Mouse (Mus musculus) embryonic facial prominence, embryonic 15.5 days (tissue): ENCODE measurements around the gene Cck. TPM values are rescaled to one million over a fixed set of nuclear protein-coding genes. Genes with fewer than 3 reads are reported as not detected.

Experiments
- ATAC-seq: fragments of 200-750 bp; cut with Nextera tagmentation; 2 replicates; pipeline ENCODE4 v1.8.0; 2017; ENCODE audit warnings: low read depth, moderate TSS enrichment; ENCODE audit not compliant: insufficient number of reproducible peaks, low FRiP score, low TSS enrichment
- H3K27ac ChIP-seq: fragments of 300-500 bp; sonication (generic); replicated peaks from 2 replicates; pipeline ENCODE4 v1.5.1; 2015; ENCODE audit warnings: mild to moderate bottlenecking, inconsistent platforms
- H3K27me3 ChIP-seq: fragments of 300-500 bp; sonication (generic); 2 replicates; pipeline ENCODE4 v1.6.1; 2015; ENCODE audit warnings: inconsistent platforms
- H3K36me3 ChIP-seq: fragments of 300-500 bp; sonication (generic); 2 replicates; pipeline ENCODE4 v1.6.1; 2015; ENCODE audit warnings: mild to moderate bottlenecking, inconsistent platforms
- H3K4me1 ChIP-seq: fragments of 300-500 bp; sonication (generic); 2 replicates; pipeline ENCODE4 v1.6.1; 2015; ENCODE audit warnings: inconsistent platforms
- H3K4me2 ChIP-seq: fragments of 300-500 bp; sonication (generic); replicated peaks from 2 replicates; pipeline ENCODE4 v1.6.1; 2015; ENCODE audit warnings: mild to moderate bottlenecking, inconsistent platforms
- H3K4me3 ChIP-seq: fragments of 300-500 bp; sonication (generic); replicated peaks from 2 replicates; pipeline ENCODE4 v1.5.1; 2015; ENCODE audit warnings: mild to moderate bottlenecking, inconsistent platforms
- H3K9ac ChIP-seq: fragments of 300-500 bp; sonication (generic); 2 replicates; pipeline ENCODE4 v1.6.1; 2015; ENCODE audit warnings: inconsistent platforms
- H3K9me3 ChIP-seq: fragments of 300-500 bp; sonication (generic); replicated peaks from 2 replicates; pipeline ENCODE4 v1.6.1; 2016; ENCODE audit warnings: inconsistent platforms
- WGBS: fragments of 180-500 bp; shearing (Covaris S2); methylation state at CpG from one replicate; pipeline ENCODE4 v1.1.7; 2015; 5-methylcytosine and 5-hydroxymethylcytosine counted together
- polyA plus RNA-seq: library from polyadenylated mRNA; unstranded; fragments of >200 nt; fragmentation: Nextera tagmentation; extraction: Ambion mirVana; gene quantifications from 2 replicates; pipeline ENCODE4 v1.2.1, GENCODE M21; 2015

The Cck gene
- polyA plus RNA-seq: 2.3 TPM in 2 replicates

DNA sequence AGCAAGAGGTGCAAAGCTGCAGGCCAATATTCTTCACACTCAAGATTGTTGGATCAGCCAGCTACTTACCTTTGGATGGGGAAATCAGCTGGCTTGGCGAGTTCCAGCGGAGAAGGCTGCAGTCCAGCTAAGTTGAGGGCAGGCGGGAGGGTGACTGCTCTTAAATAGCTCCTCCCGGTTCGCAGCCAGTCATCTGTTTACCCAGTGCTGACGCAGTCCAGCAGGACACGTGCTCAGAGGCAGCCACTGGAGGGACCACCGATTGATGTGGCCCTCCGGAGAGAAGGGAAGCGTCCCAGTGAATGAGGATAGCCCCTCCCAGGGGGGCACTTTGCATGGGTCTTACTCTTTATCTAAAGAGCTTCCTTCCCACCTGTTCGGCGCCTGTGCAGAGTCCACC lies at the start of gene Cck:
TSS of gene Cck (minus strand) at position 166 of the 400 bp plus-strand sequence.
- no peak within 1 kb of the TSS for H3K9ac ChIP-seq
- no peak for ATAC-seq

GRCm38 (mm10) chr9:121541530-121541929 lies 46.0 kb upstream of the Cck start:
- Histone ChIP-seq H3K4me2 (no peak overlapping the region), H3K36me3 (no peaks in the 10 kb centered on the region), H3K4me3 (no peak overlapping the region), H3K4me1 (no peaks in the 10 kb centered on the region), H3K9me3 (no peaks in the 10 kb centered on the region), H3K27me3 (no peaks in the 10 kb centered on the region), H3K27ac (no peak overlapping the region), H3K9ac (no peak overlapping the region)
- ATAC-seq: no peak

More for the DNA sequence above, at the start of gene Cck:
- 3% methylated on average over 12 of the region's 12 CpGs for WGBS
- Histone ChIP-seq H3K27ac (no peak within 1 kb of the TSS), H3K9me3 (no peaks in the 10 kb centered on the region), H3K27me3 (peaks cover 60% of the 10 kb centered on the region), H3K4me1 (peaks cover 10% of the 10 kb centered on the region; the same call in 1 of the 2 replicates), H3K36me3 (no peaks in the 10 kb centered on the region), H3K4me3 (peak within 1 kb of the TSS; percentile 27; the same call in 1 of the 2 replicates), H3K4me2 (peak within 1 kb of the TSS; percentile 49)

DNA sequence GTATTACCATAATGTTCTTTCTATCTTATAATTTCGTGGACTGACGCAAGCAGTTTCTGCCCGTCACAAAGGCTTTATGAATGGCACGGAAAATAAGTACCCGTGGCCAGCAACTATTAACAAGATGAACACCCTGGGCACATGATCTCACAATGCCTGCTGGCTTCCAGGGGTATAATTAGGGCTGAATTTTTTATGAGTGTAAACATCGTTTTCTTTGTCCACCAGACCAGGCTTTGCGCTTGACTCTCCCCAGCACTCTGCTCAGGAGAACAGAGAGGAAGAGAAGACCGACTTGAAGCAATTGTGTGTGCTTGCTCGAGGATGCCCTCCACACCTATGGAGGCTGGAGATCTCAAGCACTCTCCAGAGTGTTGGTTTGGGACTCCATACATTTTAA lies 37.1 kb upstream of the Cck start:
- Histone ChIP-seq H3K9ac (no peak overlapping the region), H3K4me1 (no peaks in the 10 kb centered on the region), H3K4me2 (no peak overlapping the region), H3K27me3 (no peaks in the 10 kb centered on the region), H3K36me3 (no peaks in the 10 kb centered on the region), H3K27ac (no peak overlapping the region), H3K9me3 (no peaks in the 10 kb centered on the region), H3K4me3 (no peak overlapping the region)
- 69% methylated on average over 9 of the region's 9 CpGs for WGBS
- no peak for ATAC-seq

GRCm38 (mm10) chr9:121528605-121529357 lies 33.3 kb upstream of the Cck start:
- Histone ChIP-seq H3K9me3 (no peaks in the 10 kb centered on the region), H3K4me2 (no peak overlapping the region)
- 61% methylated on average over 8 of the region's 8 CpGs for WGBS

DNA sequence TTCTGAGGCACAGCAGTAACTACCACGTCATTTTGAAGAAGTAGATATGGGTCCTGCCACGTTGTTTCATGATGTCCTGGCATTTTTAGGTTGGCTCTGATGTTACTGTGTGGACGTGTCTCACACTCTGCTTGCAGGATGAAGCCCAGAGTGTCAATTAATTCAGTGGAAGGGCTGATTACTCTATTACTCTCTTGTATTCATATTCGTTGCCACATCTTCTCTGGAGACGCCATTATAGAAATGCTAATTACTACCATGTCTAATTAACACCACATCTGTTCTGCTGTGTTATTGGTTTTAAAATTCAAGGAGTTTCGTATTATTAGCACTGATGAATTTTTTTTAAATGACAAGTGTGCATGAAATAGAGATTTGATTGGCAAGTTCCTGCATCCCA lies 30.7 kb upstream of the Cck start:
- Histone ChIP-seq H3K27me3 (no peaks in the 10 kb centered on the region), H3K9me3 (no peaks in the 10 kb centered on the region), H3K4me3 (no peak overlapping the region), H3K9ac (no peak overlapping the region), H3K4me2 (no peak overlapping the region), H3K4me1 (no peaks in the 10 kb centered on the region), H3K36me3 (no peaks in the 10 kb centered on the region), H3K27ac (no peak overlapping the region)
- 75% methylated on average over 6 of the region's 6 CpGs for WGBS
- ATAC-seq: no peak

More at GRCm38 (mm10) chr9:121528605-121529357, 33.3 kb upstream of the Cck start:
- Histone ChIP-seq H3K9ac (no peak overlapping the region), H3K4me1 (no peaks in the 10 kb centered on the region), H3K36me3 (no peaks in the 10 kb centered on the region), H3K27me3 (no peaks in the 10 kb centered on the region), H3K27ac (no peak overlapping the region), H3K4me3 (no peak overlapping the region)
- no peak for ATAC-seq

- ATAC-seq: no peak
- Histone ChIP-seq H3K9me3 (no peaks in the 10 kb centered on the region), H3K4me3 (no peak overlapping the region), H3K9ac (no peak overlapping the region), H3K4me2 (no peak overlapping the region), H3K4me1 (no peaks in the 10 kb centered on the region), H3K27me3 (no peaks in the 10 kb centered on the region), H3K36me3 (no peaks in the 10 kb centered on the region), H3K27ac (no peak overlapping the region)
- 77% methylated on average over 5 of the region's 5 CpGs for WGBS
Measured at GRCm38 (mm10) chr9:121520047-121520446, 24.6 kb upstream of the Cck start.

DNA sequence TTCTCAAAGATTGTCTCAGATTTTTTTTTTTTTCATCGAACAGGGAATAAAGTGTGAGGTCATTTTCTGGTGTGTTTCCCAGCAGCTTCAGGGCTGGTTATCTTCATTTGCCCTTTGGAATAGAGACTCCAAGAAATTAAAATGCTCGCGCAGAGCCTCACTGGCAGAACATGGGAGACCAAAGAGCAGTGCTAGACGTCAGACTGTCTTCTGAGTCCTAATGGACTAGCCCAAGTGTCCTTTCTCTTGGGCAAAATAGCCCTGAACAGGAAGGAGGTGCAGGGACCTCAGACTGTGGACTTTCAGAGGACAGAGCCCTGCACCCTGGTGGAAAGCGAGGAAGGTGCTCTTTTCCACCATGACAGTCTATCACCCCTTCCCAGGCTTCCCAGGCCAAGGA lies 19.0 kb upstream of the Cck start:
- Histone ChIP-seq H3K9me3 (no peaks in the 10 kb centered on the region), H3K4me2 (no peak overlapping the region), H3K27me3 (no peaks in the 10 kb centered on the region), H3K9ac (no peak overlapping the region), H3K36me3 (no peaks in the 10 kb centered on the region), H3K4me3 (no peak overlapping the region), H3K4me1 (no peaks in the 10 kb centered on the region), H3K27ac (no peak overlapping the region)
- ATAC-seq: no peak
- WGBS: 85% methylated on average over 5 of the region's 5 CpGs

- WGBS: 75% methylated on average over 4 of the region's 4 CpGs
- Histone ChIP-seq H3K27ac (no peak overlapping the region), H3K9me3 (no peaks in the 10 kb centered on the region), H3K4me3 (no peak overlapping the region), H3K27me3 (no peaks in the 10 kb centered on the region), H3K9ac (no peak overlapping the region), H3K4me1 (no peaks in the 10 kb centered on the region), H3K4me2 (no peak overlapping the region), H3K36me3 (no peaks in the 10 kb centered on the region)
- no peak for ATAC-seq
Measured at GRCm38 (mm10) chr9:121511911-121512310, 16.4 kb upstream of the Cck start.

DNA sequence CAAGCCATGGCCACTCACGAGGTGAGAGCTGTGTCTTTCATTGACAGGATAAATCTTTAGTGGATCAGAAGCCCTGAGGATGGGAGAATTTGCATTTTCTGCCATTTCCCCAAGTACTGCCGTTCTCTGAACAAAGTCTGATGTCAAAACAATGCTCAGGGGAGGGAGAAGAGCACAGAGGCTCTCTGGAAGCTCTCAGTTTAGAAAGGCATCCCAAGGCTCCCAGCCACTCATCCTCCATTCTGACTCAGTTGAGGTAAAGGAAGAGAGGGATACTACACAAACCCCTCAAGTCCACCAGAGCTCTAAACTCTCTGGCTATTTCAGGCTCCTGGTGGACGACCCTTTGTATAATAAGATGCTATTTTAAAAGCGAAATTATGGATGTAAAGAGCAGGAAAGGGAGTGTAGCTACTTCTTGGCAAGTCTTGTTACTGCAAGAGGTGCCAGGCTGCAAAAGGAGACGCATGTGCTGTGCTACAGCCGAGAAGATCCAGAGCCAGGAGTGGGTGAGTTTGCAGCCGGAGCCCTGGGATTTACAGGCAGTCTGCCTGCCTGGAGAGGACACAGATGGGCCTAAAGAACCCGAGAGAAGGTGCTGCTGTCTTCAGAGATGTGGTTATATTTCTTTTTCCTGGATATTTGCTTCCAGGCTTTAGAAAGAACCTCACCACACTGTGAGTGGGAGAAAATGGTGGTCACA lies 11.1 kb upstream of the Cck start:
- no peaks in the 10 kb centered on the region for H3K36me3 ChIP-seq
- H3K9me3 ChIP-seq: no peaks in the 10 kb centered on the region
- H3K27ac ChIP-seq: no peak overlapping the region
- H3K4me3 ChIP-seq: no peak overlapping the region
- H3K27me3 ChIP-seq: no peaks in the 10 kb centered on the region
- no peak overlapping the region for H3K4me2 ChIP-seq
- WGBS: 53% methylated on average over 8 of the region's 8 CpGs
- no peaks in the 10 kb centered on the region for H3K4me1 ChIP-seq
- ATAC-seq: no peak
- no peak overlapping the region for H3K9ac ChIP-seq

GRCm38 (mm10) chr9:121505346-121505745 lies 9.9 kb upstream of the Cck start:
- Histone ChIP-seq H3K4me3 (no peak overlapping the region), H3K9me3 (no peaks in the 10 kb centered on the region), H3K36me3 (no peaks in the 10 kb centered on the region), H3K4me2 (no peak overlapping the region), H3K4me1 (no peaks in the 10 kb centered on the region), H3K27ac (no peak overlapping the region), H3K9ac (no peak overlapping the region), H3K27me3 (no peaks in the 10 kb centered on the region)
- no peak for ATAC-seq
- 80% methylated on average over 8 of the region's 8 CpGs for WGBS

GRCm38 (mm10) chr9:121496102-121496501 lies 608 bp upstream of the Cck start:
- Histone ChIP-seq H3K4me1 (peaks cover 10% of the 10 kb centered on the region; the same call in 1 of the 2 replicates), H3K9me3 (no peaks in the 10 kb centered on the region), H3K36me3 (no peaks in the 10 kb centered on the region), H3K27me3 (peaks cover 60% of the 10 kb centered on the region), H3K27ac (no peak overlapping the region), H3K4me3 (no peak overlapping the region), H3K9ac (no peak overlapping the region), H3K4me2 (no peak overlapping the region)
- WGBS: 22% methylated on average over 10 of the region's 10 CpGs
- ATAC-seq: no peak
